Mouse (Mus musculus) intestine, embryonic 14.5 days (tissue): ENCODE measurements at regions not wholly inside any gene's neighbourhood (a gene's known extent, or its start where the extent isn't known, plus 50 kb on each side); places are given as distances from the start of the nearest gene placed in this dataset.
A peak's percentile ranks its signal among the peaks of the same experiment; 100 is the strongest.

Experiments
- ATAC-seq: fragments of 200-750 bp; cut with Nextera tagmentation; replicated peaks from 2 replicates; pipeline ENCODE4 v1.8.0; 2017; ENCODE audit warnings: low read depth, moderate number of reproducible peaks, moderate TSS enrichment, moderate library complexity; ENCODE audit not compliant: low FRiP score, low TSS enrichment
- DNase-seq: peaks from one replicate; pipeline ENCODE4 v3.0.0-alpha.2; 2018; ENCODE audit warnings: low spot score
- H3K27ac ChIP-seq: fragments of 300-500 bp; sonication (generic); 2 replicates; pipeline ENCODE4 v1.5.1; 2014; ENCODE audit warnings: low read depth, mild to moderate bottlenecking, control low read depth
- H3K27me3 ChIP-seq: fragments of 300-500 bp; sonication (generic); replicated peaks from 2 replicates; pipeline ENCODE4 v1.6.1; 2014; ENCODE audit warnings: low read length, control low read depth; ENCODE audit not compliant: control insufficient read depth, insufficient read depth
- H3K36me3 ChIP-seq: fragments of 300-500 bp; sonication (generic); 2 replicates; pipeline ENCODE4 v1.6.1; 2014; ENCODE audit warnings: low read length, control low read depth; ENCODE audit not compliant: control insufficient read depth, insufficient read depth
- H3K4me1 ChIP-seq: fragments of 300-500 bp; sonication (generic); replicated peaks from 2 replicates; pipeline ENCODE4 v1.6.1; 2014; ENCODE audit warnings: low read length, control low read depth, mixed read lengths; ENCODE audit not compliant: control insufficient read depth, insufficient read depth
- H3K4me2 ChIP-seq: fragments of 300-500 bp; sonication (generic); 2 replicates; pipeline ENCODE4 v1.6.1; 2014; ENCODE audit warnings: low read length
- H3K4me3 ChIP-seq: fragments of 300-500 bp; sonication (generic); 2 replicates; pipeline ENCODE4 v1.5.1; 2014; ENCODE audit warnings: low read depth, low read length, control low read depth, mixed read lengths
- H3K9ac ChIP-seq: fragments of 300-500 bp; sonication (generic); 2 replicates; pipeline ENCODE4 v1.6.1; 2014; ENCODE audit warnings: mild to moderate bottlenecking, low read length
- H3K9me3 ChIP-seq: fragments of 300-500 bp; sonication (generic); 2 replicates; pipeline ENCODE4 v1.6.1; 2016; ENCODE audit warnings: low read length, control low read depth; ENCODE audit not compliant: control insufficient read depth
- WGBS: fragments of 180-500 bp; shearing (Covaris S2); extraction: QIAGEN DNeasy Blood & Tissue Kit; methylation state at CpG from one replicate; pipeline ENCODE4 v1.1.7; 2014; 5-methylcytosine and 5-hydroxymethylcytosine counted together

DNA sequence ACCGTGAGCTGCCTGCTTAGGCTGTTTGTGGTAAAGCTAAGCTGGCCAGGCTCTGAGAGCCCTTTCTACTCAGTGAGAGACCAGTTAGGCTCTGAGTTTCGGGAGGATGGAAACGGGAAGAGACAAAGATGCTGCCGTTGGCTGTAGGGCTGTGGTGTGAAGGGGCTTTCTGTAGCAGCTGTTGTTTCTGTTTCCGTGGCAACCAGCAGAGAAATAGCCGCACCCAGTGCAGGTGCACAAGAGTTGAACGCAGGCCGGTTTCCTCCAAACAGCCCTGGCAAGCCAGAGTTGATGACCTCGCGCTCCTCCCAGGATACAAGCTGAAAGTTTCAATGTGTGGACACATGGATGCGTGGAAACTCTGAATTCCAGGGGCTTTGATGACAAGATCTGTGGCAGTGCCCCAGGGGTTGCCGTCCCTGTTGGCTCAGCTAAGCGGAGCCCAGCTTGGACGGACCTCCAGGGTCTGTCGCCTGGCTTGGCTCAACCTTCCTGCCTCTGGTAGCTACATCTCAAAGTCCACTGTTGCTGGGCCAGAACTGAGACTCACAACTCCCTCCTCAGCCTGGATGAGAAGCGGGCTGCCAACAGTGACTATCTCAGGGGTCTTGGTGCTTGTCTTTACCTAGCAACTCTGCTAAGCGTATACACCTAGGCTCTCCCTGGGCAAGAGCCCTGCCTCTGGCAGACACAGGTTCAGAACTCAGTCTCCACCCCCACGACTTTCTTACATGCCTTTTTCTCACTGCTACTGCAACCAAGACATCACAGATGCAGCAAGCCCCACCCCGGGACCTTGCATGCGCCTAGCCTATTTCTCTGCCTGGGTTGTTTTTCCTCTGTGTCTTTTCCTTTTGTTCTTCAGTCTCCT is 192.6 kb upstream of the Map3k1 start:
- H3K27ac ChIP-seq: no peak overlapping the region
- no peaks in the 10 kb centered on the region for H3K27me3 ChIP-seq
- no peaks in the 10 kb centered on the region for H3K9me3 ChIP-seq
- 0 out of 2 replicates have a peak, but pooled peaks have one; percentile 56 for ATAC-seq
- no peak overlapping the region for H3K4me3 ChIP-seq
- no peak overlapping the region for H3K4me2 ChIP-seq
- H3K36me3 ChIP-seq: no peaks in the 10 kb centered on the region
- 53% methylated on average over 20 of the region's 20 CpGs for WGBS
- H3K4me1 ChIP-seq: peaks cover 29% of the 10 kb centered on the region
- H3K9ac ChIP-seq: no peak overlapping the region
- no peak for DNase-seq

DNA sequence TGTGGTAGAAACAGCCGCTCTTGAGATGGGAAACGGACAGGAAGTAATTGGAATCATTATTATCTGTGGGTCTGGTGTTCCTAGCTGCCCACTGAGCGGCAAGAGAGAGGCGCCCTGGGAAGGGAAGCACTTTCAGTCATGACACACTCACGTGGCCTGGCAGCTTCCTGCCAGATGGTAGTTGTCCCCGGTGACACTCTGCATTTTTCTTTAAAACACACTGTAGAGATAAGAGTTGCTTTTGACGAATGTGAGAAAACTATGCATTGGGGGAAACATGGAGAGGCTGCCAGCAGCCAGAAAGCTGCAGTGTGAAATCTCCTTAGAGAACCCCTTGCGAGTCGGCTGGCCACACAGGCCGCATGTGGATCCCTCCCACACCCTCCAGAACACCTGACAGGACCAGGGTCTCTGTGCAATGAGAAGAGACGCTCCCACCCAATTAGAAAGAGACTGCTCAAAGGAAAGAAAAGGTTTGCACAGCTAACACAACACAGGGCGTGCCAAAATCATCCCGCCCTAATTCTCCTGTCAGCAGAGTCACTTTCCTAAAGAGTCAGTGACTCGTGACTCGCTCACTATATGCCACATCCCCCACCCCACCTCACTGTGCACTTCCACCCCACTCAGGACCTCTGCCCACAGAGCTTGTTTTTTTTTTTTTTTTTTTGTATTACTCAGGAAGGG is 194.0 kb upstream of the Map3k1 start:
- DNase-seq (no peak), ATAC-seq (peak; percentile 39; the same call in 1 of the 2 replicates)
- Histone ChIP-seq H3K36me3 (no peaks in the 10 kb centered on the region), H3K4me1 (peaks cover 25% of the 10 kb centered on the region), H3K9ac (no peak overlapping the region), H3K4me2 (0 out of 2 replicates have a peak overlapping the region, but pooled peaks have one; percentile 13), H3K9me3 (no peaks in the 10 kb centered on the region), H3K27ac (0 out of 2 replicates have a peak overlapping the region, but pooled peaks have one; percentile 20), H3K4me3 (no peak overlapping the region), H3K27me3 (no peaks in the 10 kb centered on the region)
- WGBS: 25% methylated on average over 15 of the region's 15 CpGs

DNA sequence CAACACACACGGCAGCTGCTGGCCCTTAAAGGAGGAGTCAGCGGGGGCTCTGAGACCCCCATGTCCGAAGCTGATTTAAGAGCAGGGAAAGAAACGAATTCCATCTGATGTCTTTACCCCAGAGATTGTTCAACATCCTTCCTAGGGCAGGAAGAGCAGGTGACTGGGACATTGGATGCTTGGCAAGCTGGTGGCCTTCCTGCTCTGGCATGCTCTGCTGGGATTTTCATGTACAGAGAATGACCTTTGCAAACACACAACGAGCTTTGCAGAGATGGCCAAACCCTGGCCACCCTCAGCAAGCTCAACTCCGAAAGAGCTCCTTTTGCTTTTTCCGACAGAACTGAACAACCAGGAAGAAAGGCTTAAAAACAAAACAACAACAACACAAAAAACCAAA is 194.7 kb upstream of the Map3k1 start:
- peaks cover 25% of the 10 kb centered on the region for H3K4me1 ChIP-seq
- DNase-seq (no peak), ATAC-seq (no peak)
- 71% methylated on average over 7 of the region's 7 CpGs for WGBS
- no peak overlapping the region for H3K4me2 ChIP-seq
- H3K36me3 ChIP-seq: no peaks in the 10 kb centered on the region
- no peak overlapping the region for H3K4me3 ChIP-seq
- H3K27me3 ChIP-seq: no peaks in the 10 kb centered on the region
- no peak overlapping the region for H3K9ac ChIP-seq
- H3K9me3 ChIP-seq: no peaks in the 10 kb centered on the region
- no peak overlapping the region for H3K27ac ChIP-seq

DNA sequence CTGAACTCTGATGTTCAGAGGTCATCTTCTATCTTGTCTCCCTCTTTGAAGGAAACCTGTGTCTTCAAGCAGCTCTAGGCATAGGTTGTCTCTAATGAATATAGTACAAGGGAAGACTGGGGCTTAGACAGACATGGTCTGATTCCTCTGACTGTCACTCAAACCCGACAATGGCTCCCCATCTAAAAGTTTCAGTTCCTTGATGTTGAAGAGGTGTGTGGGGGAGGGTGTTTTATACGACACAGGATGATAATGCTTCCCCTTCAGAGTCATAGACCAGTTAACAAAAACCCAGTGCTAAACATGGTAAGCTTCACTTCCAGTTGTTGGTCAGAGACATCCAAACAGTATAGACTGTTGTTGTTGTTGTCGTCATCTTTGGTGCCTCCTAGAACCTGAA is 195.3 kb upstream of the Map3k1 start:
- 93% methylated on average over 3 of the region's 3 CpGs for WGBS
- no peak overlapping the region for H3K4me2 ChIP-seq
- H3K9me3 ChIP-seq: peaks cover 3% of the 10 kb centered on the region; the same call in 1 of the 2 replicates
- H3K4me3 ChIP-seq: no peak overlapping the region
- no peak overlapping the region for H3K9ac ChIP-seq
- ATAC-seq (no peak), DNase-seq (no peak)
- no peaks in the 10 kb centered on the region for H3K27me3 ChIP-seq
- H3K27ac ChIP-seq: no peak overlapping the region
- peaks cover 25% of the 10 kb centered on the region for H3K4me1 ChIP-seq
- H3K36me3 ChIP-seq: no peaks in the 10 kb centered on the region

DNA sequence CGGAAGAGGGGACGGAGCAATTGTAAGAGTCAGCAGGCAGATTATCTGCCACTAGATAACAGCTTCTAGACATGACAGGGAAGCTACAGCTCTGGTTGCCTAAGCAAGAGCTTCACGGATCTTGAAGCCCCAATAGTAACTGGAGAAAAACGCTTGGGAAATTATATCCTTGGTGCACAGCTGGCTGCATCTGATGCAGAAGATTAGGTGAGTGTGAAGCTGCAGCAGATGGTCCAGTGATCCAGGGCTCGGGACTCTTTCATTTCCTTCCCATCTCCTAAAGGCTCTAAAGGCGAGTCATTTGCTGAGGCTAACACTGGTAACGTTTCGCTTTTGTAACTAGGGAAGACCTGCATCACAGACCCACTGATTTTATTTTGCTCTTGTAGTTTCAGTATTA is 196.6 kb upstream of the Map3k1 start:
- Histone ChIP-seq H3K4me3 (no peak overlapping the region), H3K36me3 (no peaks in the 10 kb centered on the region), H3K27me3 (no peaks in the 10 kb centered on the region), H3K4me2 (no peak overlapping the region), H3K27ac (no peak overlapping the region), H3K9ac (no peak overlapping the region), H3K4me1 (peaks cover 25% of the 10 kb centered on the region), H3K9me3 (peaks cover 4% of the 10 kb centered on the region; the same call in 1 of the 2 replicates)
- no peak for ATAC-seq
- DNase-seq: no peak
- WGBS: 81% methylated on average over 8 of the region's 8 CpGs

DNA sequence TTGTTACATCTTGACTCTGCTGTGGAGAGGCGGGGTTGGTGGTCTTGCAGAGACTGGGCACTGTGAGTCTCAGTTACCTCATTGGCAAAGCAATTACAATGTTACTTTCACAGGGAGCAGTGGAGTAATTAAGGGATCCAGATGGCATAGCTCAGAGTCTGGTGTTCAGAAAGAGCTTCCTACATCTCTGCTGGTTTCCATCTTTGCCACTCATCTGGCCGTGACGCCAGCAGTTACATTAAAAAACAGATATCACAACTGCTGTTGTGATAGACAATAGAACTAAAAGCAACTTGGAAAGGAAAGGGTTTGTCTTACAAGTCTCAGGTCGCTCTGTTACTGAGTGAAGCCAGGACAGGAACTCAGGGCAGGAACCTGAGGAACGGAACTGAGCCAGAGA is 200.0 kb upstream of the Map3k1 start:
- Histone ChIP-seq H3K9ac (no peak overlapping the region), H3K4me3 (no peak overlapping the region), H3K27ac (no peak overlapping the region), H3K9me3 (peaks cover 4% of the 10 kb centered on the region; the same call in 1 of the 2 replicates), H3K36me3 (no peaks in the 10 kb centered on the region), H3K4me1 (peaks cover under 1% of the 10 kb centered on the region; the same call in 1 of the 2 replicates), H3K27me3 (no peaks in the 10 kb centered on the region), H3K4me2 (no peak overlapping the region)
- 90% methylated on average over 5 of the region's 5 CpGs for WGBS
- ATAC-seq (no peak), DNase-seq (no peak)

DNA sequence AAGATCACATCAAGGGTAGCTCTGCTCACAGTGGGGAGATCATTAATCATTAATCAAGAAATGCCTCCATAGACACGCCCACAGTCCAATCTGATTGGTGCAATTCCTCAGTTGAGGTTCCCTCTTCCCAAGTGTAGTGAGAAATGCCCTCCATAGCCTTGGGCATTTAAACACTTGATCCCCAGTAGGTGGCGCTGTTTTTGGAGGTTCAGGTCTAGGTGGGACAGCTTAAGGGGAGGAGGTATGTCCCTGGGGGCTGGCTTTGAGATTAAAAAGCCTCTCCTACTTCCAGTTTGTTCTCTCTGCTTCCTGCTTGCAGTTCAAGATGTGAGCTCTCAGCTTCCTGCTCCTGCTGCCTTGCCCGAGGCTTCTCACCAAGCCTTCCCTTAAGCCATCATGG is 200.5 kb upstream of the Map3k1 start:
- ATAC-seq (no peak), DNase-seq (no peak)
- no peak overlapping the region for H3K9ac ChIP-seq
- H3K27ac ChIP-seq: no peak overlapping the region
- 80% methylated on average over 3 of the region's 3 CpGs for WGBS
- H3K4me1 ChIP-seq: no peaks in the 10 kb centered on the region; the same call in 1 of the 2 replicates
- H3K36me3 ChIP-seq: no peaks in the 10 kb centered on the region
- H3K4me3 ChIP-seq: no peak overlapping the region
- H3K9me3 ChIP-seq: peaks cover 4% of the 10 kb centered on the region; the same call in 1 of the 2 replicates
- no peak overlapping the region for H3K4me2 ChIP-seq
- H3K27me3 ChIP-seq: no peaks in the 10 kb centered on the region

DNA sequence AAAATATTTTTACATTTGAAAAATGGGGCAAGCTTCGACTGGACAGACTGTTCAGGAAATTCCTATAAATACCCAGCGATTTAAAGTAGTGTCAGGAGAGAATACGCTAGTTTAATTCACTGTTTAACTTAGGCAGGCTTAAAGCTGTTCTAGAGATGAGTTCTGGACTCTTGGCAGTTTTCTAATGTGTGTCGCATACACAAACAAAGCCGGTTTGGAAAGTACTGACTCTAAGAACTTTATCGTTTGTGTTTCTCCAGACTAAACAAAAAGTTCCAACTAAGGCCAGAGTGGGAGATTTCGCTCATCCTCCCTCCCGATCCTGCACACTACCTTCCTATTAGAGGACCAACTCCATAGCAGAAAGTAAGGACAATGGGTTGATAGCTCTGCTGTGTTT is 201.7 kb upstream of the Map3k1 start:
- Histone ChIP-seq H3K9ac (no peak overlapping the region), H3K9me3 (peaks cover 4% of the 10 kb centered on the region; the same call in 1 of the 2 replicates), H3K4me3 (no peak overlapping the region), H3K4me2 (no peak overlapping the region), H3K27me3 (no peaks in the 10 kb centered on the region), H3K27ac (no peak overlapping the region), H3K36me3 (no peaks in the 10 kb centered on the region), H3K4me1 (no peaks in the 10 kb centered on the region; the same call in 1 of the 2 replicates)
- no peak for DNase-seq
- 40% methylated on average over 8 of the region's 8 CpGs for WGBS
- no peak for ATAC-seq
